Mouse (Mus musculus) adrenal gland, adult (tissue): ENCODE measurements around the gene Gm17402.

Experiments
- DNase-seq, 2 experiments: peaks; one replicate each; pipeline ENCODE4 v3.0.0; 2022 to 2023; ENCODE audit warnings: low spot score in 1 of 2; ENCODE audit not compliant: inconsistent age in 2 of 2

Gene Gm17402

GRCm38 (mm10) chr3:67375063-67375462, at the start of gene Gm17402:
TSS of gene Gm17402 (minus strand) at chr3:67375163.
- no peak for DNase-seq

- DNase-seq: no peak
Measured at GRCm38 (mm10) chr3:67378215-67378614, 3.3 kb upstream of the Gm17402 start.

GRCm38 (mm10) chr3:67374360-67374778, 594 bp downstream of the Gm17402 start:
- no peak for DNase-seq

- peak; percentile 93 to 97 for DNase-seq
Measured at GRCm38 (mm10) chr3:67373872-67374271, 1.1 kb downstream of the Gm17402 start, which contains the start of gene Mlf1. TSS of gene Mlf1 (plus strand) at chr3:67374097.

- no peak for DNase-seq
Measured at GRCm38 (mm10) chr3:67372781-67373180, 2.2 kb downstream of the Gm17402 start.

- no peak for DNase-seq
Measured at GRCm38 (mm10) chr3:67372194-67372593, 2.8 kb downstream of the Gm17402 start.

- no peak for DNase-seq
Measured at GRCm38 (mm10) chr3:67369407-67370079, 5.4 kb downstream of the Gm17402 start.

- DNase-seq: peak; percentile 88 to 92
Measured at GRCm38 (mm10) chr3:67367481-67367880, 7.5 kb downstream of the Gm17402 start.

GRCm38 (mm10) chr3:67366087-67366892, 8.7 kb downstream of the Gm17402 start:
- no peak for DNase-seq

- DNase-seq: no peak
Measured at GRCm38 (mm10) chr3:67358376-67358775, 16.6 kb downstream of the Gm17402 start.

- no peak for DNase-seq
Measured at GRCm38 (mm10) chr3:67352763-67353149, 22.2 kb downstream of the Gm17402 start.

GRCm38 (mm10) chr3:67352128-67352762, 22.7 kb downstream of the Gm17402 start:
- peak; percentile 36 to 74 for DNase-seq

GRCm38 (mm10) chr3:67351406-67352127, 23.4 kb downstream of the Gm17402 start:
- DNase-seq: no peak

- DNase-seq: no peak
Measured at GRCm38 (mm10) chr3:67346674-67347073, 28.3 kb downstream of the Gm17402 start.

GRCm38 (mm10) chr3:67344599-67344998, 30.4 kb downstream of the Gm17402 start:
- peak; percentile 31 to 79 for DNase-seq

- peak in 1 of 2 experiments; percentile 18 for DNase-seq
Measured at GRCm38 (mm10) chr3:67343004-67343662, 31.8 kb downstream of the Gm17402 start.

GRCm38 (mm10) chr3:67340921-67341320, 34.0 kb downstream of the Gm17402 start:
- no peak for DNase-seq

- no peak for DNase-seq
Measured at GRCm38 (mm10) chr3:67339558-67339957, 35.4 kb downstream of the Gm17402 start.

GRCm38 (mm10) chr3:67322422-67322821, 52.5 kb downstream of the Gm17402 start:
- no peak for DNase-seq
